Mouse (Mus musculus) thymus, adult 18-20 months (tissue): ENCODE measurements around the gene Lca5.

Experiments
- DNase-seq, 2 experiments: peaks; one replicate each; pipeline ENCODE4 v3.0.0; 2022; ENCODE audit warnings: mixed read lengths in 2 of 2

Gene Lca5

GRCm38 (mm10) chr9:83440392-83441357 lies at the start of gene Lca5:
Gene Lca5, minus strand, starts transcription at chr9:83441127.
- peak; percentile 86 to 92 for DNase-seq

GRCm38 (mm10) chr9:83488491-83489210 lies 47.7 kb upstream of the Lca5 start:
- no peak for DNase-seq

- DNase-seq, result no peak
Observed at GRCm38 (mm10) chr9:83487771-83488470, 47.0 kb upstream of the Lca5 start.

DNA sequence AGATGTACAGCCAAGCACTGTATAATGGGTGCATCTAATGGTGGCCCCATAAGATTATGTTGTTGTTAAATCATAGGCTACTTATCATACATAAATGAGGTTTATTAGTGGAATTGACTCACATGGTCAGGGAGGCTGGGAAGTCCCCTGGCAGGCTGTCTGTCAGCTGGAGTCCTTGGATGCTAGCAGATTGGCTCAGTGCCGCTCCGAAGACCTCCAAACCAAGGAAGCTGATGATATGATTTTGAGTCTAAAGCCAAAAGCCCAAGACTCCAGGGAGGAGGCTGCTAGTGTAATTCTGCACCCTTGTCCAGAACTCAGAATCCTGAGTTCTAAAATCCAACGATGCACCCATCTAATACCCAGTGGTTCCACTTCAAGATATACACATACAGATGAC lies 45.0 kb upstream of the Lca5 start:
- DNase-seq, result no peak

DNA sequence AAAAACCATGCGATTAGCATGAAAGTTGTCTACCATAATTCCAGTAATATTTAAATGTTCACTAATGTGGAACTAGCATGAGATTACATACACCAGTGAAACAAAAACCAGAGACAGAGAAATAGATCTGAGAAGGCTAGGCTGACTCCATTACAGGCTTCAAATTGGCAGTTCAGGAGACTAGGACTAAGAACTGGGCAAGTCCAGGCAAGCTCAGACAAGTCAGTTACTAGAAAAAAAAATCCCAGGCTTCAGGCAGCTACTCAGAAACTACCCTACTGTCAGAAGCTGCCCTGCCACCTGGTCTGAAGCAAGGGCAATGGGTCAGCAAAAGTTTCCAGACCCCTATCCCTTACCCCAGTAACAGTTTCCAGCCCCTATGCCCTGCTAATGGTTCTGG lies 44.4 kb upstream of the Lca5 start:
- no peak for DNase-seq

DNA sequence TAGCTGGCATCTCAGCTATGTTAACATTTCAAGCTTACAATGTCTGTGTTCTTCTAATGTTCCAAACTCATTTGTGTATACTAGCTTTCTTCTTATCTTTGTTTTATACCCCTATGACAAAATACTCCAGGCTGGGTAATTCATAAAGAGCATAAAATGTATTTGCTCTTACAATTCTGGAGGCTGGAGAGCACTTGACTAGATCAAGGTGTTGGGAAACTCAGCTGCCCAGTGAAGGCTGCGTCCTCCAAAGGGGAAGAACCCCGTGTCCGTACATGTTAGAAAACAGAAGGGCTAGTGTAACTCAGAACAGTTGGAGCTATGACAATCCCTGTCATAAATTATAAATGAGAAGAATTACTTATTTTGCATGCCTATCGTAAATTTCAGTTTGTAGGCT lies 42.5 kb upstream of the Lca5 start:
- no peak for DNase-seq

GRCm38 (mm10) chr9:83482176-83482949 lies 41.4 kb upstream of the Lca5 start:
- DNase-seq, result no peak

DNA sequence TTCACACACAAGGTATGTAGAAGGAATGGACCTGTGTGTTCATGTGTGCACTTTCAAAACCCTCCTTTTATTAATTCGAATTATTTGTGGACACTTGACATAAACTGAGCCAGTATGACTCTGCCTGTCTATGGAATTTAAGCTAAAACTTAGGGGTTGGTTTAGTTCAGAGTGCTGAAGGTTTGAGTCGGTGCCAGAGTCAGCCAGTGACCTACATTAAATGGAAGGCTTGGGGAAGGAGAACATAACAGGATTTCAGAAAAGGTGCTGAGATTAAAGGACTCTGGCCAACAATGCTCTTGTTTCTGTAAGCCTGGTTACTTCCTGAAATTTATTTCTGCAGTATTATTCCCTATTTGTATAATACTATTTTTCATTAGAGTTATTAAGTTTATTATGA lies 28.9 kb upstream of the Lca5 start:
- no peak for DNase-seq

DNA sequence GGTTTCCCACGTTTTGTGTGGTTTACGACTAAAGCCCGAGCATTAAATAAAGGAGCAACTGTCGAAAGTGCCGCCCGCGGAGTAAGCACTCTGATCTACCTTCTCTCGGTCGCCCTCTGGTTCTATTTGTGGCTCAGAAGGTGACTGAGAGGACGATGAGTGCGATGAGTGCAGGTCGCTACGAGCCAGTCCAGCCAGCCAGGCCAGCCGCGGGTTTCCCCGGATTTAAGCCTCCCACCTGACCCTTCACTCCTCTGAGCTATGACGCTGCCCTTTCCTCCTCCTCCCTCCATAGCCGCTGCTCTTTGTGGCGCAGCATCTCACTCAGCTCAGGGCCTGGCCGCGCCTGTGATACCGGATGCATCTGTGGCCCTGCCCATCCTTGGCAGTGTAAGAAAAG lies 6.8 kb upstream of the Lca5 start:
- DNase-seq, result peak; percentile 11 to 25

GRCm38 (mm10) chr9:83447176-83447575 lies 6.2 kb upstream of the Lca5 start:
- no peak for DNase-seq

DNA sequence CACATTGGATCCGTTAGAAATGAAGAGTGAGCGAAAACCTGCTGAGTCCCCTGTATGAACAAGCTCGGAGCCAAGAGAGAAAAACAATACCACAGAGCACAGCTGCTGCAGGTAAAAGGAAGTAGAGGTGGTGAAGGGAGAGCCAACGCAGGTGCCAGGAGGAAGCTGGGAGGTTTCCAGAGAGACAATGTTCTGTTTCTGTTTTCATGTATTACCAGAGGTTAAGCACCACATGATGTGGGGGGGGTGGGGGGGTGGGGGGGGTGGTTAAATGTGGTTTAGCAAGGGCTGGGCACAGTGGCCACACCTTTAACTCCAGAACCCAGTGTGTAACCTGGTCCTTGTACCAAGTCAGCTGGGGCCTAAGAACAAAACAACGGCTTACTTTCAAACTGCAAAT lies 3.3 kb downstream of the Lca5 start:
- peak; percentile 11 to 49 for DNase-seq

DNA sequence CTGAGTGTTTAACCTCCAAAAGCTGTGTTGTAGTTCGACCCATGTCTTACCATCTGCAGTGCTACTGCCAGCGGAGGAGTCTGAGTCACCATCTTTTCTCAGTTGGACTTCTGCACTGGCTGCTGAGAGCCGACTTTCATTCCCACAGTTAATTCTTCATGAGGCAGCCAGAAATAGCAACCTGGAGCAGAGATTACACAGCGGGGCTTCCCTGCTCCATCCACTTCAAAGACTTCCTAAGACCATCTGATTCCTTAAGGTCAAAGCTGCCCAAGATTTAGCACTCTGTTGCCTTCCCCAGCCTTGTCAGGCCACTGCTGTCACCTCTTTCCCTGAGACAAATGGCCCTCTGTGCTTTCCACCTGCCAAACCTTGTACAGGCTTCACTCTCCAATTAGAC lies 6.4 kb downstream of the Lca5 start:
- no peak for DNase-seq

- DNase-seq, result peak in 1 of 2 experiments; percentile 26
Observed at GRCm38 (mm10) chr9:83433661-83434060, 7.3 kb downstream of the Lca5 start.

DNA sequence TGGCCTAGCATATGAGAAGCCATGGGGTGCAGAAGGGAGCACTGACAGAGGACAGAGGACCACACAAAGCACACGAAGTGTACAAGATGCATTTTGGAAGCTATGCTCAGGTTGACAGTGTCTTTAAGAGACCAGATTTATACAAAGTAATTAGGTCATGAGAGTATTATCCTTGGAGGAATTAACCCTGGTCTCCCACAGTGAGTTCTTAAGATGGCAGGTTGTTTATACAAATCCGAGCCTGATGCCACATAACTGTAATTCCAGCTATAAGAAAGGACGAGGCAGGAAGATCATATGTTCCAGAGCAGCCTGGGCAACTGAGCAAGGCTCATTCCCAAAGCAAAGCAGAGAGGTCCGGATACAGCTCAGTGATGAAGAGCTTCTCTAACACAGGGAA lies 13.0 kb downstream of the Lca5 start:
- no peak for DNase-seq

DNA sequence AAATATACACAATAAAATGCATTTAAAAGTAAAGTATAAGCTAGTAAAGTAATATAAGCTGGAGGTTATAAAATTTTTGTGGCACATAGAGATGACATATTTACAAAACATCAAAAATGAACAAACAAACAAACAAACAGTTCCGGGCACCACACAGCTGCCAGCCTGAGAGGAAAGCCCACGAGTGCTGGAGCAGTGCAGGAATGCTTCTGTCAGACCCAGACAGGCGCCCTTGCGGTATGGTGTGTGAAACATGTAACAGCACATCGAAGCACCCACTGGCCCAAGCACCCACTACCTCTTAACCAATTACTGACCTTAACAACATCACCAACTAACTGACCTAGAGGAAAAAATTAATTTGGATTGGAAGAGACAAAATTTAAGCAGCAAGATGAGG lies 22.0 kb downstream of the Lca5 start:
- DNase-seq, result no peak

DNA sequence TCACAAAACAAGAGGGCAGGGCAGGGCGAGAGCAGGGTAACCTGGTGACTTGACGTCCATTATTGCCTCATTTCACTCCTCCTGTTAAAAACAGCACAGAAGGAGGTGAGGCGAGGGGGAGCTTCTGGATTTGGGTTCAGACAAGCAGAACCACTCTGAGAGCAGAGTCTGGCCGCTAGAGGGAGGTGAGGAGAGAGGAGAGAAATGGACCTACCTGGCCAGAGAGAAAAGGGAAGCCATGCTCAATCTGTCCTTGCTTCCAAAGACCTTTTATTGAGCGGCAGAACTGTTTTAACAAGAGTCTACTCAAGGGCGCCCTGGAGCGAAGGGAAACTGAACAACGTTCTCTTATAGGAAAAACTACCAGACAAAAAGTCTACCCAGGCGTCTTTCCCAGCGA lies 27.9 kb downstream of the Lca5 start:
- no peak for DNase-seq

DNA sequence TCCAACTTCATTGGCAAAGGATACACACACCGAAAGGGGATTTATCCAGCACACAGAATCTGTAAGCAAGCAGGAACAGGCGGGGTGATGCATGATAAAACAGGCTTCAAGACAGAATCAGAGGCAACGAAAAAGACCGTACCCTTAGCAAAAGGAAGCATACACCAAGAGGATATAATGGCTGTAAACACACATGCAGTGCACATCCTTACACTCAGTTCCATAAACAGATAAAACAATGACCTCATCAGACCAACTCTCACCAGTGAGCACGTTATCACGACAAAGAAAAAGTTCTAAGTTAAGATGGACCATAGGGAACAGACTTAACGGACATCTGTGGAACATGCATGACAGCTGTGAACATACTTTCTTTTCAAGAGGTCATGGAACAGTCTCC lies 35.8 kb downstream of the Lca5 start:
- DNase-seq, result no peak

GRCm38 (mm10) chr9:83400783-83401182 lies 40.1 kb downstream of the Lca5 start:
- DNase-seq, result no peak

- DNase-seq, result no peak
Observed at GRCm38 (mm10) chr9:83399414-83399813, 41.5 kb downstream of the Lca5 start.

- DNase-seq, result no peak
Observed at GRCm38 (mm10) chr9:83398260-83398659, 42.7 kb downstream of the Lca5 start.

GRCm38 (mm10) chr9:83395456-83395855 lies 45.5 kb downstream of the Lca5 start:
- no peak for DNase-seq

GRCm38 (mm10) chr9:83391996-83392395 lies 48.9 kb downstream of the Lca5 start:
- DNase-seq, result no peak

DNA sequence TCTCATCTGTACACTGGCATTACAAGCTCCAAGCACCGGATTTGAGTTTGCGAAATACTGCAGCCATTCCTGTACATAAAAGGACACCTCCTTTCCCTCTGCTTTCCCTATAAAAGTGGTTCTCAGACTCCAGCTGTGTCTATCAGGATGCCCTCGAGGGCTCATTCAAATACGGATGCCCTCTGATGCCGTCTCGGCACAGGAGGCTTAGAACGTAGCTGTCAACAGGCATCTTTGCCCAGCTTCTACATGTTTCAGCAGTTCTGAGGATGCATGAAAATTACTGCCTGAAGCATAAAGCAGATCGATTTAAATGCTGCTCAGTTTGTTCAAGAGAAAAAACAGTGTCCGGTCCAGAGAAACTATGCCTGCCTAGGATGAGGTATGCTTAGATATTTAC lies 51.4 kb downstream of the Lca5 start:
- DNase-seq, result no peak
